Mouse (Mus musculus) intestine, postnatal 0 days (tissue): ENCODE results near the gene Ugt2a3. TPM values are rescaled to one million over a fixed set of nuclear protein-coding genes. Genes with fewer than 3 reads are reported as not detected.
"Not testable (repeated sequence)": the region's sequence is repeated elsewhere in the genome, so short reads cannot be mapped to it uniquely, and the experiment has no call there.

Source experiments
- ATAC-seq: fragments of 200-750 bp; cut with Nextera tagmentation; 2 replicates; pipeline ENCODE4 v1.8.0; 2017; ENCODE audit warnings: mild to moderate bottlenecking, moderate TSS enrichment, moderate library complexity
- H3K27ac ChIP-seq: fragments of 300-500 bp; sonication (generic); 2 replicates; pipeline ENCODE4 v1.5.1; 2014; ENCODE audit warnings: mild to moderate bottlenecking, low read depth, low read length, moderate library complexity
- H3K27me3 ChIP-seq: fragments of 300-500 bp; sonication (generic); replicated peaks from 2 replicates; pipeline ENCODE4 v1.6.1; 2014; ENCODE audit warnings: low read length, mixed read lengths; ENCODE audit not compliant: control insufficient read depth, insufficient read depth
- H3K36me3 ChIP-seq: fragments of 300-500 bp; sonication (generic); 2 replicates; pipeline ENCODE4 v1.6.1; 2014; ENCODE audit warnings: mild to moderate bottlenecking, moderate library complexity; ENCODE audit not compliant: control insufficient read depth, insufficient read depth
- H3K4me1 ChIP-seq: fragments of 300-500 bp; sonication (generic); replicated peaks from 2 replicates; pipeline ENCODE4 v1.6.1; 2014; ENCODE audit warnings: antibody characterized with exemption, low read length, mixed read lengths; ENCODE audit not compliant: control insufficient read depth, insufficient read depth
- H3K4me2 ChIP-seq: fragments of 300-500 bp; sonication (generic); replicated peaks from 2 replicates; pipeline ENCODE4 v1.6.1; 2014; ENCODE audit warnings: low read depth, mild to moderate bottlenecking, moderate library complexity
- H3K4me3 ChIP-seq: fragments of 300-500 bp; sonication (generic); 2 replicates; pipeline ENCODE4 v1.5.1; 2014; ENCODE audit warnings: low read depth, low read length
- H3K9ac ChIP-seq: fragments of 300-500 bp; sonication (generic); 2 replicates; pipeline ENCODE4 v1.6.1; 2014; ENCODE audit warnings: mild to moderate bottlenecking, low read depth, low read length
- H3K9me3 ChIP-seq: fragments of 300-500 bp; sonication (generic); 2 replicates; pipeline ENCODE4 v1.6.1; 2016; ENCODE audit warnings: mixed run types; ENCODE audit not compliant: control insufficient read depth
- CTCF ChIP-seq: sonication (generic); IDR thresholded peaks from 2 replicates; pipeline ENCODE4 v1.5.1; 2016; ENCODE audit warnings: low read depth, mild to moderate bottlenecking, control low read depth, antibody characterized with exemption, moderate library complexity
- WGBS: fragments of 180-500 bp; shearing (Covaris S2); extraction: QIAGEN DNeasy Blood & Tissue Kit; methylation state at CpG from one replicate; pipeline ENCODE4 v1.1.7; 2014; 5-methylcytosine and 5-hydroxymethylcytosine counted together
- polyA plus RNA-seq: library from polyadenylated mRNA; unstranded; fragments of >200 nt; fragmentation: Nextera tagmentation; extraction: Ambion mirVana; gene quantifications from 2 replicates; pipeline ENCODE4 v1.2.1, GENCODE M21; 2015

Ugt2a3 gene
- polyA plus RNA-seq, 1 experiment from 2014 or later = 5.9 TPM

- H3K27ac ChIP-seq = no peak overlapping the region
Observed at GRCm38 (mm10) chr5:87350350-87350749, 13.4 kb upstream of the Ugt2a3 start.

GRCm38 (mm10) chr5:87349150-87349549 is 12.2 kb upstream of the Ugt2a3 start:
- not testable (repeated sequence) for H3K36me3 ChIP-seq, H3K9ac ChIP-seq, ATAC-seq, H3K27ac ChIP-seq, H3K27me3 ChIP-seq, H3K4me2 ChIP-seq, H3K4me1 ChIP-seq, H3K4me3 ChIP-seq, H3K9me3 ChIP-seq
- WGBS = 35% methylated on average over 1 of the region's 1 CpGs

More at GRCm38 (mm10) chr5:87350350-87350749, 13.4 kb upstream of the Ugt2a3 start:
- WGBS = 61% methylated on average over 1 of the region's 1 CpGs
- Histone ChIP-seq H3K4me3 (no peak overlapping the region), H3K4me2 (no peak overlapping the region), H3K9ac (no peak overlapping the region), H3K4me1 (no peaks in the 10 kb centered on the region), H3K9me3 (no peaks in the 10 kb centered on the region), H3K36me3 (no peaks in the 10 kb centered on the region), H3K27me3 (no peaks in the 10 kb centered on the region)
- ATAC-seq = no peak
- TF ChIP-seq CTCF = no peak

- H3K27ac ChIP-seq, H3K4me3 ChIP-seq, H3K9me3 ChIP-seq, H3K36me3 ChIP-seq, H3K4me2 ChIP-seq, H3K9ac ChIP-seq, H3K27me3 ChIP-seq, H3K4me1 ChIP-seq: not testable (repeated sequence)
- ATAC-seq = 0 out of 2 replicates have a peak, but pooled peaks have one; percentile 49
- 31% methylated on average over 2 of the region's 2 CpGs for WGBS
Observed at GRCm38 (mm10) chr5:87347479-87348078, 10.6 kb upstream of the Ugt2a3 start.

- Histone ChIP-seq H3K36me3 (no peaks in the 10 kb centered on the region), H3K4me3 (no peak overlapping the region), H3K27me3 (no peaks in the 10 kb centered on the region), H3K9ac (no peak overlapping the region), H3K27ac (no peak overlapping the region), H3K4me2 (no peak overlapping the region), H3K4me1 (no peaks in the 10 kb centered on the region), H3K9me3 (0 out of 2 replicates have a peak, but pooled peaks cover 3% of the 10 kb centered on the region)
- TF ChIP-seq CTCF = no peak
- 76% methylated on average over 5 of the region's 5 CpGs for WGBS
- no peak for ATAC-seq
Observed at GRCm38 (mm10) chr5:87340461-87340860, 3.5 kb upstream of the Ugt2a3 start.

GRCm38 (mm10) chr5:87335199-87335598 is 1.8 kb downstream of the Ugt2a3 start:
- Histone ChIP-seq H3K9me3 (no peaks in the 10 kb centered on the region), H3K9ac (no peak overlapping the region), H3K27ac (no peak overlapping the region), H3K4me2 (no peak overlapping the region), H3K4me1 (no peaks in the 10 kb centered on the region), H3K4me3 (no peak overlapping the region), H3K36me3 (no peaks in the 10 kb centered on the region), H3K27me3 (no peaks in the 10 kb centered on the region)
- no peak for ATAC-seq
- 55% methylated on average over 1 of the region's 1 CpGs for WGBS
- peak; percentile 77 for TF ChIP-seq CTCF

- Histone ChIP-seq H3K9ac (no peak overlapping the region), H3K4me3 (no peak overlapping the region), H3K36me3 (no peaks in the 10 kb centered on the region), H3K4me1 (no peaks in the 10 kb centered on the region), H3K9me3 (no peaks in the 10 kb centered on the region), H3K27ac (no peak overlapping the region), H3K4me2 (no peak overlapping the region), H3K27me3 (no peaks in the 10 kb centered on the region)
- ATAC-seq = no peak
- 62% methylated on average over 3 of the region's 3 CpGs for WGBS
- TF ChIP-seq CTCF = peak; percentile 73
Observed at GRCm38 (mm10) chr5:87333584-87333983, 3.4 kb downstream of the Ugt2a3 start.

- no peak overlapping the region for H3K4me2 ChIP-seq
- H3K27ac ChIP-seq = no peak overlapping the region
- no peaks in the 10 kb centered on the region for H3K9me3 ChIP-seq
- ATAC-seq = no peak
- 94% methylated on average over 12 of the region's 12 CpGs for WGBS
- peak; percentile 28; the same call in 1 of the 2 replicates for TF ChIP-seq CTCF
- H3K4me3 ChIP-seq = no peak overlapping the region
- H3K9ac ChIP-seq = no peak overlapping the region
- no peaks in the 10 kb centered on the region for H3K27me3 ChIP-seq
- no peaks in the 10 kb centered on the region for H3K36me3 ChIP-seq
- no peaks in the 10 kb centered on the region for H3K4me1 ChIP-seq
Observed at GRCm38 (mm10) chr5:87311392-87311791, 25.6 kb downstream of the Ugt2a3 start.

- H3K4me2 ChIP-seq, H3K9ac ChIP-seq, H3K4me3 ChIP-seq, H3K27ac ChIP-seq, H3K36me3 ChIP-seq, ATAC-seq, H3K9me3 ChIP-seq, H3K27me3 ChIP-seq, H3K4me1 ChIP-seq: not testable (repeated sequence)
- 36% methylated on average over 4 of the region's 4 CpGs for WGBS
Observed at GRCm38 (mm10) chr5:87286180-87286579, 50.8 kb downstream of the Ugt2a3 start.

- not testable (repeated sequence) for H3K27ac ChIP-seq, H3K36me3 ChIP-seq, H3K9me3 ChIP-seq, H3K4me1 ChIP-seq, H3K4me3 ChIP-seq, ATAC-seq, H3K9ac ChIP-seq, H3K4me2 ChIP-seq, H3K27me3 ChIP-seq
- 89% methylated on average over 4 of the region's 4 CpGs for WGBS
Observed at GRCm38 (mm10) chr5:87275986-87276385, 61.0 kb downstream of the Ugt2a3 start.
